Mouse (Mus musculus) cerebellum, adult 2 months (tissue): Measurements from ENCODE around the gene Lsamp.

Source experiments
- CTCF ChIP-seq: fragments of 200-500 bp; IDR thresholded peaks from 2 replicates; pipeline ENCODE4 v1.5.1; 2011; ENCODE audit warnings: low read depth, mild to moderate bottlenecking, control low read depth, low read length, moderate library complexity, borderline replicate concordance; ENCODE audit not compliant: insufficient read depth
- POLR2A ChIP-seq: fragments of 200-500 bp; IDR thresholded peaks from 2 replicates; pipeline ENCODE4 v1.6.1; 2011; ENCODE audit warnings: low read length, control low read depth, borderline replicate concordance; ENCODE audit not compliant: insufficient read depth

DNA sequence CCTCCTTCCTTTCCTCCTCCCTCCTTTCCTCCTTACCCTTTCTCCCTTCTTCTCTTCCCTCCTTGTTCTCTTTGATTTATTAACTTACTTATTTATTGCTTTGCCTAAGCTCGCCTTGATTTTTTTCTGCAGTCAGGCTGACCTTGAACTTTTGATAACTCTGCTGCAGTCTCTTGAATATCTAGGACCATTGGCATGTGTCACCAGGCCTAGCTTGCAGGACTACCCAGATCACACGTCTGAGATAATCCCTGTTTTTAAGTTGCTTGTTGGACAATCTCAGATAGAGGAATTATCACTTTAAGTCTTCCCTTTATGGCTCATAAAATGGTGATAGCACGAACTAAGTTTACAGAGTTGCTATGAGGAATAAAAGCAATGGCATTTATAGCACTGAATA, 1399.5 kb downstream of the Lsamp start:
- no peak for TF ChIP-seq CTCF
- no peak for TF ChIP-seq POLR2A
